ENCODE assay signal across 7 mouse cellular contexts in the genomic region with DNA sequence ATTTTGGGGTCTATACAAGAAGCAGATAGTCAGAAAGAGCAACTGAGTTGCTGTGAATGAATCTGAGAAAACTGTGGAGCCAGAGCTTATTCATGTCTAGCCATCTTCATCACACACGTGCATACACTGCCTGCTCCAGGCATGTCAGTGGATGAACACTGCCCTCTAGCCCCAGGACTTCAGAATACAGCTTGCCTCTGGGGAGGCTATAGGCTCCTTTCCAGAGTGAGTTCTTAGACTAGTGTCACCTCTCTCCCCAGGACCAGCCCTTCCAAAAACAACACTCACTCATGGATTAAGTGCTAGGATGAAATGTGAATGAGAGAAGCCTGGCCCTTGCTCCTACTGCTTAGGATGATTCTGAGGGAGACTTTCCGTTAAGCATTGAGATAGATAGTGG.
DNase-seq lines count a peak whose midpoint lies in the region; ATAC-seq and TF ChIP-seq lines count a peak whose summit lies in the region.

No protein-coding gene starts in this region.

- no peaks in the 10 kb centered on the region for H3K27me3 ChIP-seq in intestine, embryonic 14.5 days (replicated peaks; ENCODE audit: control insufficient read depth, insufficient read depth, low read length)
- no peaks in the 10 kb centered on the region for H3K27me3 ChIP-seq in small intestine, adult 2 months (ENCODE audit: control insufficient read depth, insufficient read depth, low read length)

- H3K4me3 ChIP-seq in intestine, embryonic 14.5 days (ENCODE audit: low read depth, low read length): no peak overlapping the region
- no peak overlapping the region for H3K4me3 ChIP-seq in small intestine, adult 2 months (ENCODE audit: low read depth, low read length)

- H3K36me3 ChIP-seq in intestine, embryonic 14.5 days (ENCODE audit: control insufficient read depth, insufficient read depth, low read length): peaks cover 7% of the 10 kb centered on the region; the same call in 1 of the 2 replicates
- H3K36me3 ChIP-seq in small intestine, adult 2 months (ENCODE audit: control insufficient read depth, insufficient read depth, low read length): peaks cover 10% of the 10 kb centered on the region

- intact Hi-C loops in gastrocnemius, postnatal 14 days (cut with DNase I; ENCODE audit: low total_unique reads): loop anchor here (10.0 kb wide), 1 partner anchor 52 kb away; no protein-coding TSS in a partner anchor

- H3K4me1 ChIP-seq in intestine, embryonic 14.5 days (replicated peaks; ENCODE audit: control insufficient read depth, insufficient read depth, low read length): no peaks in the 10 kb centered on the region
- H3K4me1 ChIP-seq in small intestine, adult 2 months (ENCODE audit: control insufficient read depth, insufficient read depth, insufficient read length, low read length): no peaks in the 10 kb centered on the region

- H3K4me2 ChIP-seq in intestine, embryonic 14.5 days (ENCODE audit: low read length): no peak overlapping the region

- peak; percentile 78; the same call in 1 of the 2 replicates for TF ChIP-seq CTCF in small intestine, adult 2 months (IDR thresholded peaks at IDR 0.05; ENCODE audit: extremely low read depth, insufficient read length, insufficient replicate concordance, low read depth, low read length)

- peak; percentile 83; the same call in 1 of the 2 replicates for ATAC-seq in intestine, embryonic 14.5 days (replicated peaks; ENCODE audit: low FRiP score, low TSS enrichment, low read depth)
- peak; percentile 73 for ATAC-seq in megakaryocyte-erythroid progenitor cell, adult 5-6 weeks (replicated peaks; ENCODE audit: low FRiP score, low TSS enrichment, poor library complexity, severe bottlenecking)

- WGBS in intestine, embryonic 14.5 days: 32% methylated on average over 2 of the region's 2 CpGs
- 46% methylated on average over 2 of the region's 2 CpGs for WGBS in small intestine, adult 2 months

- H3K9ac ChIP-seq in intestine, embryonic 14.5 days (ENCODE audit: low read length): no peak overlapping the region

- TF ChIP-seq POLR2A in small intestine, adult 2 months (IDR thresholded peaks at IDR 0.05; ENCODE audit: low read depth, low read length): no peak

- DNase-seq in adrenal gland, adult 2 months: peak; percentile 81
- DNase-seq in embryo, embryonic 10 days (ENCODE audit: low spot score): peak; percentile 83
- DNase-seq in gastrocnemius, postnatal 14 days: peak; percentile 76
- DNase-seq in intestine, embryonic 14.5 days (ENCODE audit: low spot score): peak; percentile 84
- peak; percentile 40 to 83 for DNase-seq in left cerebral cortex, adult 9 months (ENCODE audit: low spot score in 2 of 2)

- no peak overlapping the region for H3K27ac ChIP-seq in intestine, embryonic 14.5 days (ENCODE audit: low read depth)
- no peak overlapping the region for H3K27ac ChIP-seq in small intestine, adult 2 months (ENCODE audit: insufficient read depth, low read depth, low read length)

- H3K9me3 ChIP-seq in intestine, embryonic 14.5 days (ENCODE audit: control insufficient read depth, low read length): no peaks in the 10 kb centered on the region
